Mouse (Mus musculus) lung, postnatal 0 days (tissue): ENCODE results near the gene Vmn1r124.
"Not testable (repeated sequence)": the region's sequence is repeated elsewhere in the genome, so short reads cannot be mapped to it uniquely, and the experiment has no call there.

ENCODE experiments used
- CTCF ChIP-seq: IDR thresholded peaks from 2 replicates; pipeline ENCODE4 v1.5.1; 2016; ENCODE audit warnings: antibody characterized with exemption, mild to moderate bottlenecking
- EP300 ChIP-seq: IDR thresholded peaks from 2 replicates; pipeline ENCODE4 v1.6.1; 2016; ENCODE audit warnings: antibody characterized with exemption, mild to moderate bottlenecking, control low read depth

- TF ChIP-seq CTCF, EP300: not testable (repeated sequence)
Observed at GRCm38 (mm10) chr7:21301367-21301766, 41.0 kb upstream of the Vmn1r124 start, which contains the start of gene Vmn1r126.
